Mouse (Mus musculus) erythroid progenitor cell, adult 5-6 weeks (primary cell): ENCODE data around the gene Gstm5. TPM values are rescaled to one million over a fixed set of nuclear protein-coding genes. Genes with fewer than 3 reads are reported as not detected.
A peak's percentile ranks its signal among the peaks of the same experiment; 100 is the strongest.
"Not testable (repeated sequence)": the region's sequence is repeated elsewhere in the genome, so short reads cannot be mapped to it uniquely, and the experiment has no call there.

Experiments used
- ATAC-seq: replicated peaks from 2 replicates; pipeline ENCODE4 v1.8.0; 2016; ENCODE audit warnings: moderate number of reproducible peaks, mild to moderate bottlenecking, moderate TSS enrichment, inconsistent platforms; ENCODE audit not compliant: poor library complexity, low FRiP score, severe bottlenecking
- total RNA-seq, 2 experiments: library from RNA; stranded (forward) in 1 of 2; stranded (reverse) in 1 of 2; fragments of 150-400 nt in 1 of 2; fragments of 186-747, 209-891 nt in 1 of 2; gene quantifications; 2 replicates each; pipeline versions ENCODE4 v1.2.3 to v1.2.4; 2015 to 2017; ENCODE audit warnings: low replicate concordance in 2 of 2

Gene Gstm5
- total RNA-seq, 2 experiments from 2014 or later, result 54.8 to 80.1 TPM

GRCm38 (mm10) chr3:107869925-107870324 lies 25.7 kb upstream of the Gstm5 start:
- no peak for ATAC-seq

- no peak for ATAC-seq
Measured at GRCm38 (mm10) chr3:107873335-107874251, 22.0 kb upstream of the Gstm5 start.

DNA sequence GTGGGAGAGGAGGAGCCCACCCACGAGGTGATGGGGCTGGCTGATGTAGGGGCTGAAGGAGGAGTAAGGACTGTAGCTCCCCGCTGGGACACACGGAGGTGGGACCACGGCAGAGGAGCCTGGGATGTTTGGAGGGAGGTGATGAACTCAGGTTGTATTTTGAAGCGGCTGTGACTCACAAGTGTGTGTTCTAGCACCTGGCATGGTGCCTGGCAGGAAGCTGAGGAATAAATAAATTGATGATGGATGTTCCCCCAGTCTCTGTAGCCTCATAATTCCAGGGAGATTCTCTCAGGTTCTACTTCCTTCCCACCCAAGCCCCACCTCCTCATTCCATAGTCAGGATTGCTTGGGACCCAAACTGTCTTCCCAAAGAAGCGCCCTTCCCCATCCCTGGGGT lies 20.4 kb upstream of the Gstm5 start:
- ATAC-seq, result no peak

DNA sequence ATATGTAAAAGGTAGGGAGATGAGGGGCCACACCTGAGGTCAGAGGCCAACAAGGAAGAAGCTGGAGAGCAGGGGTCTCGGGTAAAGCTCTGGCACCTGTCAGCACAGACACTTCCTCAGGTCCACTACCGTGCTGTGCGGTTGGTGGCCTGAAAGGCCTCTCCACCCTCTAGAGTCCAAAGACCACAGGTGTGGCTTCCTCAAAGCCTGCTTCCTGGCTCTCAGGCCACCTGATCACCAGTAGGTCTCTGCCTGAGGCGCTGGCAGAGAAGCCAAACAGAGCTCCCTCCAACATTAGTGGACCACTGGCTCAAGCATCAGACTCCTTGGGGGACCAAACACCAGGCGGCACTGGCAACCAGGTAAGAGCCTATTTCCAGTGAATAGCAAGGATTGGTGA lies 18.6 kb upstream of the Gstm5 start, which contains the start of gene Eps8l3:
TSS of gene Eps8l3 (plus strand) at position 225 of the 400 bp plus-strand sequence.
- ATAC-seq, result no peak

DNA sequence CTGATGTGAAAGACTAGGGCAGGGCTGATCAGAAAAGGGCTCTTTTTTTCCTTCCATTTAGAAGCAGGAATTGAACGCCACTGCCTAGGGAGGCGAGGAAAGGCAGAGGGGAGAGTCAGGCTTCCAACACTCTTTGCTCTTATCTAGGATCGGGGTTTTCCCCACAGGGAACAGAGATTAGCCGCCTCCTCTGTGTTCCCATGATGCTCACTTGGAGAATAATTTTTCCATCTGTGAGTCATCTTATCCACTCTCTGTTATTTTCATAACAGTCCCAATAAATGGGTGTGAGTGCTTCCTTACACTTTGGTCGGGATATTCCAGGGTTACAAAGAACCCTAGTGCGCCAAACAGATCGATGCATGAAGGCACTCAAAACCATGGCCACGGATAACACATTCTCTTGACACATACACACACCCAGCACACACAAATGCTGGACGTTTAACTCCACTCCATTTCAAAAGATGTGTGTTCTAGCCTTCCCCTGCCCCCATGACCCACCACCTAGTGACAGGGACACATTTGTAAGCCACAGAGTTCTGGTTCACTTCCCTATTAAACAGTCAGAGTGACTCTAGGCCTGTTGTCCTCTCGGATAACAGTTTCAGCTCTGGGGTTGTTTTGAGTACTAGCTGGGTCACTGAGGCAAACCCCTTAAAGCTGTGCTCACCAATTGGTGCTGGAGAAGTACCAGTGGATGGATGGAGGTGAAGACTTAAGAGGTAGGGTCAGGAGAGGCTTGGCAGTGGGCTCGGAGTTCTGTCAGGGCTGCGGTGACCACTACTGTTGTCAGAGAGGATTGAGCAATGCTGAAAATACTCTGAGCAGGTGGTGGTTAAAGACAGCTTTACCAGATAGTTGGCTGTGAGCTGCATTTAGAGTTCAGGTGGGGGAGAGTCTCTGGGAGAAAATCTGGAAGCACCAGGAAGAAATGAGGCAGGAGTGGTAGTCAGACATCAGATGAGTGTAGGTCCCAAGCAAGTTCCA lies 17.6 kb upstream of the Gstm5 start:
- no peak for ATAC-seq

- ATAC-seq, result no peak
Measured at GRCm38 (mm10) chr3:107887674-107888495, 7.7 kb upstream of the Gstm5 start.

DNA sequence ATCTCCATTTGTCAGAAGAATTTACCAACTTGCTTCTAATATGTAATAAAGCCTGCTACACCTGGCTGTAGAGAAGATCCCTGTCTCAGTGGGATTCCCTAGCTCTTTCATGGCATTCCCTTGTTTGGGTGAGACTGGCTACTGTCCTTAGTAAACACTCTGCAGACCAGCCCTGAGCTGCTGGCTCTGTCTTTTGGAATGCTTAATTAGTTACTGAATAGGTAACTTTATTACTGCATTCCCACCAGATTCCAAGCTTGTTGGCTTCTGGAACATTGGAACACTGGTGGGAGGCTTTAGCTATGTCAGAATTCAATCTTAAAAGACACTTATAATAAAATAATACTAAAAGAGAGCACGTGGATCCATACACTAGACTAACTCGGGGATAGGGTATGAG lies 6.4 kb upstream of the Gstm5 start:
- ATAC-seq, result not testable (repeated sequence)

GRCm38 (mm10) chr3:107895194-107895719 lies 364 bp upstream of the Gstm5 start:
- peak; percentile 48 for ATAC-seq

- no peak for ATAC-seq
Measured at GRCm38 (mm10) chr3:107898691-107899090, 3.1 kb downstream of the Gstm5 start.

DNA sequence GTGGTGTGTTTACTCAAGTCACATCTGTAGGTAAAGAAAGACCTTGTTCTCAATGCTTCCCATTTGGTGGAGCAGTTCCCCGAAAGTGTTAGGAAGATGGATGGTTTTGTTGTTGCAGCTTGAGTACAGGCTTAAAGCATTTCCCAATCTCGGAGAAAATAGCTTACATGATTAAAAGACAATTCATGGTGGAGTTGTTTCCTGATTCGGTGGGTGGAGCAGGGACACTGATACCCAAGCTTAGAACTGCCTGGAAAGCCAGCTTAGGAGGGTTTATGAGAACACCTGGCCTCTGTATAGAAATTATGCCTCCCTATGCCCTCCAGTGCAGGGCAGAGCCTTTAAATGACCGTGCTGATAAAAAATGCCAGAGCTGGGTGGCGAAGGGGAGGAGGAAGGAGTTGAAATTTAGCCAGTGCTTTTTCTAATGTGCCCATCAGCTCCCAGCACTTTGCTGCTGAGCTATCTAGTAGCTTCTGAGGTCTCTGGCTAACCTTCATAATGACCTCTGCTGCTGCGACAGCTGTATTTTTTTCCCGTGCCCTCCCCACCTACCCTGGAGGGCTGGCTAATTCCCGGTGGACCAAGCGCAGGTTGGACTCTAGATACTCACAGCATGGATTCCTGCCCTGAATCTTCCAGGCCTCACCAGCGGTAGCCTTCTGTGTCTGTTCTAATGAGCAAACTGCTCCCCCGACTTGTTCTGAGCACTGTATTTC lies 5.5 kb downstream of the Gstm5 start:
- ATAC-seq, result no peak

DNA sequence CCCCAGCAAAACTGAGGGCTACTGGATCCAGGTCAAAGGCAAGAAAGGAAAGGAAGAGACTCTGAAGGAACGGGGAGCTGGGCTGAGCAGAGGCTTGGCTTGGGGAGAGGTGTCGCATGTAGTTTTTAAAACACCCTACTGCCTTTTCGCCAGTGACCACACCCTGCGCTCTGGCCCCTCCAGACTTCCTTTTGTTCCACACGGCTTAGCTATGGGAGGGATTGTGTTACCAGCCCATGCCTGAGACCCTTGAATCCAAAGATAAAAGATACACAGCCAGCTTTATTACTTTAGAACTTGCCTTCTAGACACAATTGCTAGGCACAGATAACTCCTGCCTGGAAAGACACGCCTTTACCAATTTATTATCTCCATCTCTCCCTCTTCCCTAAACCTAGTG lies 10.3 kb downstream of the Gstm5 start:
- no peak for ATAC-seq

- no peak for ATAC-seq
Measured at GRCm38 (mm10) chr3:107916674-107917073, 21.1 kb downstream of the Gstm5 start.

DNA sequence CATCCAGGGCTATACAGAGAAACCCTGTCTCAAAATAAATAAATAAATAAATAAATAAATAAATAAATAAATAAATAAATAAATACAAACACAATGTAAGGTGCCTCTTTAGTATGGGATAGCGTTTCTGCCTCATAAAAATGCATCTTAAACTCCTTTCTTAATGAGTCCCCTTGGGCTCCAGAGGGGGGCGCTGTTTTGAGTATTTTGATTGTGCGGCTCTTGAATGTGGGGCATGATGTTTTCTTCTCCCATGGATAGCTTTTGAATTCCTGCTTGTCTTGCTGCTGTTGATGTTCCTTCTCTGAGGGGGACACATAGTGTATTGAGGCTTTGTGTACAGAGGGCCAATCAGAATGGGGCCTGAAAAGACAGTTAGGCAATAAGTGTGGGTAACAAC lies 21.5 kb downstream of the Gstm5 start:
- no peak for ATAC-seq

DNA sequence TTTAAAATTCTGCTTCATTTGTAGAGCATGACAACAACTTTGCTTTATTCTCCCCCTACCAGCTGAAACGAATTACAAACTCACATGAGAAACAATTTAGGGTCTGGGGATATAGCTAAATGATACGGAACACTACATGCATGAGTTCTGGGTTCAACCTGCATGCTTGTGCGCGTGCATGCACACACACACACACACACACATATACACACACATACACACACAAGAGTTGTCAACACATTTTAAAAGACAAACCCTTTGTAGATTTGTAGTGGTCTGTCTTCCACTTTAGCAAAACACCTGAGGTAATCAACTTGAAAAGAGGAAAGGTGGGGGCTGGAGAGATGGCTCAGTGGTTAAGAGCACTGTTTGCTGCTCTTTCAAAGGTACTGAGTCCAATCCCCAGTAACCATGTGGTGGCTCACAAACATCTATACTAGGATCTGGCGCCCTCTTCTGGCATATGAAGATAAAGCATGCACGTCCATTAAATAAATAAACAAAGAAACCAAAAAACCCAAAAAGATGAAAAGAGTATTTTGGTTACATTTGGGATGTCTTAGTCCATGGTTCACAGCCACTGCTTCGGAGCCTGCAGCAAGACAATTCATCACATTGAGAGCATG lies 22.3 kb downstream of the Gstm5 start:
- ATAC-seq, result no peak; the same call in 1 of the 2 replicates

- no peak for ATAC-seq
Measured at GRCm38 (mm10) chr3:107920348-107920747, 24.7 kb downstream of the Gstm5 start.

- no peak for ATAC-seq
Measured at GRCm38 (mm10) chr3:107925335-107925734, 29.7 kb downstream of the Gstm5 start.

GRCm38 (mm10) chr3:107927841-107928240 lies 32.2 kb downstream of the Gstm5 start:
- no peak for ATAC-seq

DNA sequence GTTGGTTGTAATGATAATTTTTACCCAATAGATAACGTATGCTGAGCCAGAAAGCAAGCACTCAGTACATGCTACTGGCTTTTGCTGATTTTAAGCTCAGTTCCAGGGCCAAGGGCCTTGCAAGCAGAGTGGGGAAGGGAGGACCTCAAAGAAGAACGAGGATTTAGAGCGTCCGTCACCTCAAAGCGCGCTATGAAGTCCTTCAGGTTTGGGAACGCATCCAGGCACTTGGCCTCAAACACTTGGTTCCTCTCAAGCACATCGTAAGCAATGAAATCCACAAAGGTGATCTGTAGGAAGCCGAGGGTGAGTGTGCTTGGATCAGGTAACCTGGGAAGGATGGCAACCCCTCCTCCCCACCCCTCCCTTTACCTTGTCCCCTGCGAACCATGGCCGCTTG lies 33.1 kb downstream of the Gstm5 start:
- no peak for ATAC-seq
